Mouse (Mus musculus) cortical plate, adult 2 months (tissue): ENCODE measurements around the gene Stambpl1. TPM values are rescaled to one million over a fixed set of nuclear protein-coding genes. Genes with fewer than 3 reads are reported as not detected.

Experiments
- H3K27ac ChIP-seq: fragments of 200-500 bp; 2 replicates; pipeline ENCODE4 v1.5.1; 2012; ENCODE audit warnings: low read length, control low read depth, inconsistent platforms; ENCODE audit not compliant: insufficient read depth
- H3K4me1 ChIP-seq: fragments of 200-500 bp; 2 replicates; pipeline ENCODE4 v1.6.1; 2011; ENCODE audit warnings: low read length; ENCODE audit not compliant: control insufficient read depth, insufficient read depth
- H3K4me3 ChIP-seq: fragments of 200-500 bp; 2 replicates; pipeline ENCODE4 v1.5.1; 2011; ENCODE audit warnings: mild to moderate bottlenecking, low read length, control low read depth; ENCODE audit not compliant: insufficient read depth
- CTCF ChIP-seq: fragments of 200-500 bp; IDR thresholded peaks from 2 replicates; pipeline ENCODE4 v1.5.1; 2011; ENCODE audit warnings: mild to moderate bottlenecking, control low read depth, low read length; ENCODE audit not compliant: insufficient read depth; ENCODE audit errors: extremely low read depth
- POLR2A ChIP-seq: fragments of 200-500 bp; IDR thresholded peaks from 2 replicates; pipeline ENCODE4 v1.6.1; 2011; ENCODE audit warnings: mild to moderate bottlenecking, low read length, control low read depth; ENCODE audit not compliant: insufficient read depth; ENCODE audit errors: extremely low read depth
- polyA plus RNA-seq: library from polyadenylated mRNA; depleted of rRNA; stranded (reverse); fragments of >200 nt; gene quantifications from 2 replicates; pipeline ENCODE4 v1.2.3, GENCODE M21; 2012

Gene Stambpl1
- polyA plus RNA-seq, 1 experiment = 16.4 TPM

GRCm38 (mm10) chr19:34213251-34213645, 21.2 kb downstream of the Stambpl1 start:
- H3K4me1 ChIP-seq = peaks cover 1% of the 10 kb centered on the region
- H3K27ac ChIP-seq = no peak overlapping the region
- H3K4me3 ChIP-seq = no peak overlapping the region
- no peak for TF ChIP-seq CTCF

GRCm38 (mm10) chr19:34214136-34214535, 22.1 kb downstream of the Stambpl1 start:
- Histone ChIP-seq H3K27ac (no peak overlapping the region), H3K4me1 (peaks cover 1% of the 10 kb centered on the region), H3K4me3 (no peak overlapping the region)
- TF ChIP-seq POLR2A = no peak
- no peak for TF ChIP-seq CTCF

GRCm38 (mm10) chr19:34216956-34217355, 24.9 kb downstream of the Stambpl1 start:
- TF ChIP-seq POLR2A = no peak
- TF ChIP-seq CTCF = no peak
- H3K4me3 ChIP-seq = no peak overlapping the region
- no peak overlapping the region for H3K27ac ChIP-seq
- peaks cover 1% of the 10 kb centered on the region for H3K4me1 ChIP-seq

GRCm38 (mm10) chr19:34217761-34218160, 25.7 kb downstream of the Stambpl1 start:
- H3K4me1 ChIP-seq = peaks cover 1% of the 10 kb centered on the region
- TF ChIP-seq CTCF = no peak
- no peak for TF ChIP-seq POLR2A
- no peak overlapping the region for H3K4me3 ChIP-seq
- no peak overlapping the region for H3K27ac ChIP-seq

- no peak overlapping the region for H3K27ac ChIP-seq
- H3K4me1 ChIP-seq = peaks cover 1% of the 10 kb centered on the region
- H3K4me3 ChIP-seq = no peak overlapping the region
- TF ChIP-seq CTCF (no peak), POLR2A (no peak)
Observed at GRCm38 (mm10) chr19:34219260-34219968, 27.4 kb downstream of the Stambpl1 start.

- Histone ChIP-seq H3K4me1 (peaks cover 1% of the 10 kb centered on the region), H3K4me3 (no peak overlapping the region), H3K27ac (no peak overlapping the region)
- TF ChIP-seq CTCF (no peak), POLR2A (no peak)
Observed at GRCm38 (mm10) chr19:34220732-34221380, 28.8 kb downstream of the Stambpl1 start.

GRCm38 (mm10) chr19:34222805-34223204, 30.8 kb downstream of the Stambpl1 start:
- no peak for TF ChIP-seq POLR2A
- TF ChIP-seq CTCF = no peak

GRCm38 (mm10) chr19:34231596-34231995, 39.6 kb downstream of the Stambpl1 start:
- H3K27ac ChIP-seq = no peak overlapping the region
- no peak for TF ChIP-seq POLR2A
- TF ChIP-seq CTCF = no peak
- peaks cover 3% of the 10 kb centered on the region for H3K4me1 ChIP-seq
- no peak overlapping the region for H3K4me3 ChIP-seq

More at GRCm38 (mm10) chr19:34222805-34223204, 30.8 kb downstream of the Stambpl1 start:
- Histone ChIP-seq H3K4me1 (no peaks in the 10 kb centered on the region), H3K27ac (no peak overlapping the region), H3K4me3 (no peak overlapping the region)

- Histone ChIP-seq H3K27ac (peak overlapping the region; percentile 77), H3K4me1 (peaks cover 3% of the 10 kb centered on the region), H3K4me3 (no peak overlapping the region)
- no peak for TF ChIP-seq POLR2A
- no peak for TF ChIP-seq CTCF
Observed at GRCm38 (mm10) chr19:34232326-34232725, 40.3 kb downstream of the Stambpl1 start.

- Histone ChIP-seq H3K4me1 (peaks cover 3% of the 10 kb centered on the region), H3K4me3 (no peak overlapping the region), H3K27ac (0 out of 2 replicates have a peak overlapping the region, but pooled peaks have one; percentile 25)
- TF ChIP-seq CTCF (no peak), POLR2A (no peak)
Observed at GRCm38 (mm10) chr19:34233944-34234343, 41.9 kb downstream of the Stambpl1 start.
